Mouse (Mus musculus): ENCODE measurements around the gene Wdr81. TPM values are rescaled to one million over a fixed set of nuclear protein-coding genes. Genes with fewer than 3 reads are reported as not detected.
A peak's percentile ranks its signal among the peaks of the same experiment; 100 is the strongest.

The Wdr81 gene
- polyA plus RNA-seq, 1 experiment from 2014 or later = 6.2 TPM

DNA sequence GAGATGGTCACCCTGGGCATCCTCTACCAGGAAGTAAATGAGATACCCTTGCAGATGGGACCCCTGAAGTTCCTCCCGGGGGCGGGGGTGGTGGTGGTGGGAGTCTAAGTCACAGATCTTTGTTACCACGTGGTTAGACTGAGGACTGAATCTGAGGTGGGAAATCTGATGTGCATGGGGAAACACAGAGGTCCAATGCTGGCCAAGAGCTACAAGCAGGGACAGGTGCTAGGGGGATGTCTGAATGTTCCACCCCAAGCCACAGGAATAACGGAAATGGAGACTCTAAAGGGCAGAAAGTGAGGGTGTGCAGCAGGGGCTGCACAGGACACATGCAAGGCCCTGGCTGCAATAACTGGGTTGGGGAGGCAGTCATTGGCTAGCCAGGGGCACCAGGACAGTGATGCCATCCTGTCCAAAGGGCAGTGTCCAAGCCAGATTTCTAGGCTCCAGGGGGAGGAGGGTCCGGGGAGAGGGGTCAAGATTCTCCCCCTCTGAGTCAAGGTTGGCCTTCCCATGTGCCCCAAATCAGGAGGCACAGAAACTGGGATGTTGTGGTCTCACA is 33.6 kb downstream of the Wdr81 start:
- 66% methylated on average over 5 of the region's 5 CpGs for WGBS
- Histone ChIP-seq H3K9ac (ENCODE audit: low read length) (no peak overlapping the region), H3K27ac (ENCODE audit: low read depth, low read length) (no peak overlapping the region), H3K4me2 (ENCODE audit: low read depth) (peak overlapping the region; percentile 40; the same call in 1 of the 2 replicates), H3K9me3 (ENCODE audit: control insufficient read depth, low read length) (no peaks in the 10 kb centered on the region), H3K36me3 (ENCODE audit: control insufficient read depth, insufficient read depth, low read length) (no peaks in the 10 kb centered on the region), H3K4me3 (ENCODE audit: low read depth, low read length) (no peak overlapping the region), H3K27me3 (ENCODE audit: control insufficient read depth, insufficient read depth, low read length) (no peaks in the 10 kb centered on the region), H3K4me1 (ENCODE audit: control insufficient read depth, insufficient read depth, low read length) (peaks cover 10% of the 10 kb centered on the region)
- ATAC-seq (ENCODE audit: insufficient read depth, low FRiP score, low TSS enrichment) = no peak
- peak; percentile 20 for DNase-seq (ENCODE audit: low spot score)

DNA sequence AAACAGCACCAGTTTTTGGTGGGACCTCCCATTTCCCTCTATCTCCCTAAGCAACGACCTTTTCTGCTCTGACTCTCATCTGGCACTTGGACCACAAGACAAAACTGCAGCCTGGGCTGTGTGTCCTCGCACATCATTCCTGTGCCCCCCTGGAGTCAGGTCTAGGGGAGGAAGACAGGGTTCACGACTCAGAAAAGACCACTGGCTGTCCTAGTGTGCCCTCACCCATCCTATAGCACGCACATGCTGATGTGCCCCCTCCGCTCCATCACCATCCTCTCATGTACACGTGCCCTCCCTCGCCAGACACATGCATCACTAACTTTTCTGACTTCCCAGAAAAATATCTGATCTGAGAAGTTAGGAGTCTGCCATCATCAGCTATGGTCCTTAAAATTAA is 34.5 kb downstream of the Wdr81 start:
- no peak for DNase-seq (ENCODE audit: low spot score)
- Histone ChIP-seq H3K27me3 (ENCODE audit: control insufficient read depth, insufficient read depth, low read length) (no peaks in the 10 kb centered on the region), H3K4me1 (ENCODE audit: control insufficient read depth, insufficient read depth, low read length) (peaks cover 10% of the 10 kb centered on the region), H3K4me3 (ENCODE audit: low read depth, low read length) (no peak overlapping the region), H3K27ac (ENCODE audit: low read depth, low read length) (no peak overlapping the region), H3K9ac (ENCODE audit: low read length) (no peak overlapping the region), H3K4me2 (ENCODE audit: low read depth) (no peak overlapping the region), H3K9me3 (ENCODE audit: control insufficient read depth, low read length) (no peaks in the 10 kb centered on the region), H3K36me3 (ENCODE audit: control insufficient read depth, insufficient read depth, low read length) (peaks cover 2% of the 10 kb centered on the region)
- 91% methylated on average over 7 of the region's 7 CpGs for WGBS
- ATAC-seq (ENCODE audit: insufficient read depth, low FRiP score, low TSS enrichment) = no peak

DNA sequence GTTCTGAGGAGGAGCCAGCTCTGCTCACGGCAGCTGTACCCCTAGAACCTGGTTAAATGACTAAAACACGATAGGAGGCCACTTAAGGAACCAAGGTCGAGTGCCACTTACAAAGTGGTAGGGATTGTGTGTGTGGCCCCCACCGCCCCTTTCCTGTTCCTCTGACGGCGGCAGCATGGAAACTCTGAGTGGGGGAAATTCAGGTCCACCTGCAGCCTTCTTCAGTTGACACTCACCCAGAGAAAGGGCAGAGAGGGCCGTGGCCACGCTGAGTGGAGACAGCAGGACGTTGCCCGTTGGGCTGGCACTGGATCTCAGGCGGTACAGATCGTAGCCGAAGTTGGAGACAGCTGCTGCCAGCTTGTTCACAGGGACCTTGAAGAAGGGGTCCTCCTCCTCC is 38.5 kb downstream of the Wdr81 start:
- no peak for DNase-seq (ENCODE audit: low spot score)
- Histone ChIP-seq H3K4me2 (ENCODE audit: low read depth) (no peak overlapping the region), H3K4me3 (ENCODE audit: low read depth, low read length) (no peak overlapping the region), H3K27me3 (ENCODE audit: control insufficient read depth, insufficient read depth, low read length) (no peaks in the 10 kb centered on the region), H3K9me3 (ENCODE audit: control insufficient read depth, low read length) (no peaks in the 10 kb centered on the region), H3K4me1 (ENCODE audit: control insufficient read depth, insufficient read depth, low read length) (no peaks in the 10 kb centered on the region), H3K9ac (ENCODE audit: low read length) (no peak overlapping the region), H3K36me3 (ENCODE audit: control insufficient read depth, insufficient read depth, low read length) (peaks cover 2% of the 10 kb centered on the region), H3K27ac (ENCODE audit: low read depth, low read length) (no peak overlapping the region)
- 91% methylated on average over 13 of the region's 13 CpGs for WGBS
- ATAC-seq (ENCODE audit: insufficient read depth, low FRiP score, low TSS enrichment) = no peak

DNA sequence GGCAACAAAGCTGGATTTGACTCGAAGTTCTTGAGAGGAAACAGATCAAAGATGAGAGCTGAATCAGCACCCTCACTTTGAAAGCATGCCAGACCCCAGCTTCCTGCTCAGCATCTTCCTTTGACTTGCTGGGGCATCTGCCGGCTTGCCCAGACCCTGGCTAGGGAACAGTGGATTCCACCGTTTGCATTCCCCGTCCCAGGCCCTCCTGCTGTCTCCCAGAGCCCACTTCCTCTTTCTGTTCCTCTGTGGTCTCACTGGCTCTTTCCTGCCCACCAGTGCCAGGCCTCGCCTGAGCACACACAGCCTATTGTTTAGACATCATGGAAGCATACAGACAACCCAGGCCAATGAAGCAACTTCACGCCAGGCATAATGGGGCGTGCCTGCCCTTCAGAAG is 39.4 kb downstream of the Wdr81 start:
- H3K27me3 ChIP-seq (ENCODE audit: control insufficient read depth, insufficient read depth, low read length) = no peaks in the 10 kb centered on the region
- H3K36me3 ChIP-seq (ENCODE audit: control insufficient read depth, insufficient read depth, low read length) = peaks cover 2% of the 10 kb centered on the region
- H3K27ac ChIP-seq (ENCODE audit: low read depth, low read length) = no peak overlapping the region
- ATAC-seq (ENCODE audit: insufficient read depth, low FRiP score, low TSS enrichment) (no peak), DNase-seq (ENCODE audit: low spot score) (no peak)
- no peak overlapping the region for H3K4me2 ChIP-seq (ENCODE audit: low read depth)
- no peaks in the 10 kb centered on the region for H3K4me1 ChIP-seq (ENCODE audit: control insufficient read depth, insufficient read depth, low read length)
- H3K9me3 ChIP-seq (ENCODE audit: control insufficient read depth, low read length) = no peaks in the 10 kb centered on the region
- H3K4me3 ChIP-seq (ENCODE audit: low read depth, low read length) = no peak overlapping the region
- 61% methylated on average over 7 of the region's 7 CpGs for WGBS
- no peak overlapping the region for H3K9ac ChIP-seq (ENCODE audit: low read length)

DNA sequence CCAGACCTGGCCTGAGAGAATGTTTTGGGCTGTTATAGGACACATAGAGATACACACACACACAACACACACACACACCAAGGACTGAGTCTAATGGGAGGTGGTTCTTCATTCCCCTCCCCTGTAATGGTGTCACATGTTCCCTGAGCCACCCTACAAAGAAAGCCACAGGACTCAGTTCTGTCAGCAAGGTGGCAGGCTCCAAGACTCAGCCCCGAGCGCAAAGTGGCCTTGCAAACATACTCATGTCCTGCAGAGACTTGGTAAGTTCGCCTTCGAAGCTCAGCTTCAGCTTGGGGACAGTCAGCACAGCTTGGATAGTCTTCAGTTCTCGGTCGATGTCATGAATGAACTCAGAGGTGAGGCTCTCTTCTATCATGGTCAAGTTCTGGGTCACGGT is 43.9 kb downstream of the Wdr81 start:
- no peak overlapping the region for H3K4me3 ChIP-seq (ENCODE audit: low read depth, low read length)
- 94% methylated on average over 7 of the region's 7 CpGs for WGBS
- no peak for ATAC-seq (ENCODE audit: insufficient read depth, low FRiP score, low TSS enrichment)

DNA sequence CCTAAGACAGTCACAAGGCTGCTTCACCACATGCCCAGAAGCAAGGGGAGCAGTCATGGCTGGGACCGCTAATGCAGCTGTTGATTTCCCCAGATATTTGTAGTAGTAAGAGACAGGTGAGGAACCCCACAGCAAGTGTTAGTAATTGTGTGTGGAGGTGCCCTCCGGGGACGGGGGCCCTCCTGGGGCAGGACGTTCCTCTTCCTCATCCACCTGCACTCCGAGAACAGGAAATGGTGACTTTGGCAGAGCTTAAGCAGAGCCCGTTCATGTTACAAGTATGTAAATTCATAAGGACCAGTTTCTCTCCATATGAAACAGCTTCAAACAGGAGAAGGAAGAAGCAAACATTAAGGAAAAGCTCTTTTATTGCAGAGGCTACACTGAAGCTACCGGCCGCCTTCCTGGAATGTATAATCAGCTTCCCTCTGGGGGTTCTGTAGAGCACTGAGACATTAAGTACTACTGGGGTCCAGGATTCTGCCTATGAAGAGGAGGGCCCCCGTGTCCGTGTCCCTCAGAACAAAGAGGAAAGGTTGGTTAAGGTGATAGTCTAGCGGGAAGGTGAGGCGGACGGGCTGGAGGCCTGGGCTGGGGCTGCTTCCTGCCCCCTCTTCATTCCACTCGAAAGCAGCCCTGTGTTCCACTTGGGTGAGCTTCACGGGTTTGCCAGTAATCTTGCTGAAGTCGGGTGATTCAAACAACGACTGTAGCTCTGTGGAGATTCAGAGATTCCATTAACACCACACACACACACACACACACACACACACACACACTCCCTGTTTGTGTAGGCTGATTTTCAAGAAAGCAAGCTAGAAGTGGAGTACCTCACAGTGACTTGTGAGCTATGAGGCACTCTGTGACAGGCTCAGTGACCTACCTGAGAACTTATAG is 44.6 kb downstream of the Wdr81 start:
- H3K9me3 ChIP-seq (ENCODE audit: control insufficient read depth, low read length) = no peaks in the 10 kb centered on the region
- no peaks in the 10 kb centered on the region for H3K27me3 ChIP-seq (ENCODE audit: control insufficient read depth, insufficient read depth, low read length)
- ATAC-seq (ENCODE audit: insufficient read depth, low FRiP score, low TSS enrichment) = no peak
- no peak overlapping the region for H3K4me3 ChIP-seq (ENCODE audit: low read depth, low read length)
- no peaks in the 10 kb centered on the region for H3K36me3 ChIP-seq (ENCODE audit: control insufficient read depth, insufficient read depth, low read length)
- no peak overlapping the region for H3K9ac ChIP-seq (ENCODE audit: low read length)
- no peaks in the 10 kb centered on the region for H3K4me1 ChIP-seq (ENCODE audit: control insufficient read depth, insufficient read depth, low read length)
- 86% methylated on average over 17 of the region's 17 CpGs for WGBS
- no peak for DNase-seq (ENCODE audit: low spot score)
- no peak overlapping the region for H3K4me2 ChIP-seq (ENCODE audit: low read depth)
- H3K27ac ChIP-seq (ENCODE audit: low read depth, low read length) = no peak overlapping the region

More for the DNA sequence above, 43.9 kb downstream of the Wdr81 start:
- Histone ChIP-seq H3K4me2 (ENCODE audit: low read depth) (no peak overlapping the region), H3K27ac (ENCODE audit: low read depth, low read length) (no peak overlapping the region), H3K9me3 (ENCODE audit: control insufficient read depth, low read length) (no peaks in the 10 kb centered on the region), H3K36me3 (ENCODE audit: control insufficient read depth, insufficient read depth, low read length) (peaks cover 2% of the 10 kb centered on the region), H3K4me1 (ENCODE audit: control insufficient read depth, insufficient read depth, low read length) (no peaks in the 10 kb centered on the region), H3K27me3 (ENCODE audit: control insufficient read depth, insufficient read depth, low read length) (no peaks in the 10 kb centered on the region), H3K9ac (ENCODE audit: low read length) (no peak overlapping the region)
- DNase-seq (ENCODE audit: low spot score) = no peak

DNA sequence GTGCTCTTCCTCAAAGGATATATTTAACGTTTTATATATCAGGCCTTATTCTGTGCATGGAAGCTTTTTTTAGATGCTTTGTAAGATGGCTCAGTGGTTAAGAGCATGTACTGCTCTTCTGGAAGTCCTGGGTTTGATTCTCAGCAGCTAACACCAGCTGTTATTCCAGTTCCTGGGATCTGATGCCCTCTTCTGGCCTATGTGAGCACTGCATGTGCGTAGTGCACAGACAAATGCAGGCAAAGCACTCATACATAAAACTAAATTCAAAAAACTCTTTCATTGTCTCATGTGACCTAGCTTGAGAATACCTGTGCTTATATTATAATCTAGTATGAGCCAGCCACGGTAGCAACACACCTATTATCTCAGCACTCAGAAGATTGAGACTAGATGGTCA is 47.7 kb downstream of the Wdr81 start:
- ATAC-seq (ENCODE audit: insufficient read depth, low FRiP score, low TSS enrichment) = no peak

DNA sequence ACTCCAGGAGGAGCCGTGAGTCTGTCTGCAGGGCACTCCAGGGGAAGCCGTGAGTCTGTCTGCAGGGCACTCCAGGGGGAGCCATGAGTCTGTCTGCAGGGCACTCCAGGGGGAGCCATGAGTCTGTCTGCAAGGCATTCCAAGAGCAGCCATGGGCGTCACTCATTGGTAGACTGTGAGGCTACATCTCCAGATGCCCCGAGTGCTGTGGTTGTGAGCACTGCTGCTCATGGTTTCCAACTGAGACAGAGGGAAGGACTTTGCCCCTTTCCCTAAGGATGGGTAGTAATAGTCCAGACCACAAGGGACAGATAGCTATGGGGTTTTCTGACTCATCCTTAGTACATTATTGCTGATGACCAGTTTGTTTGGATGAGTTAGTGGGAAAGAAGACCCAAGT is 48.4 kb downstream of the Wdr81 start:
- ATAC-seq (ENCODE audit: insufficient read depth, low FRiP score, low TSS enrichment) (no peak), DNase-seq (ENCODE audit: low spot score) (no peak)
- 69% methylated on average over 4 of the region's 4 CpGs for WGBS
- Histone ChIP-seq H3K27me3 (ENCODE audit: control insufficient read depth, insufficient read depth, low read length) (no peaks in the 10 kb centered on the region), H3K9me3 (ENCODE audit: control insufficient read depth, low read length) (no peaks in the 10 kb centered on the region), H3K4me3 (ENCODE audit: low read depth, low read length) (no peak overlapping the region), H3K4me2 (ENCODE audit: low read depth) (no peak overlapping the region), H3K27ac (ENCODE audit: low read depth, low read length) (no peak overlapping the region), H3K4me1 (ENCODE audit: control insufficient read depth, insufficient read depth, low read length) (no peaks in the 10 kb centered on the region), H3K36me3 (ENCODE audit: control insufficient read depth, insufficient read depth, low read length) (no peaks in the 10 kb centered on the region), H3K9ac (ENCODE audit: low read length) (no peak overlapping the region)

More for the DNA sequence above, 47.7 kb downstream of the Wdr81 start:
- peak; percentile 38 for DNase-seq (ENCODE audit: low spot score)
- Histone ChIP-seq H3K27me3 (ENCODE audit: control insufficient read depth, insufficient read depth, low read length) (no peaks in the 10 kb centered on the region), H3K36me3 (ENCODE audit: control insufficient read depth, insufficient read depth, low read length) (no peaks in the 10 kb centered on the region), H3K9me3 (ENCODE audit: control insufficient read depth, low read length) (no peaks in the 10 kb centered on the region), H3K9ac (ENCODE audit: low read length) (no peak overlapping the region), H3K4me2 (ENCODE audit: low read depth) (no peak overlapping the region), H3K4me3 (ENCODE audit: low read depth, low read length) (no peak overlapping the region), H3K4me1 (ENCODE audit: control insufficient read depth, insufficient read depth, low read length) (no peaks in the 10 kb centered on the region), H3K27ac (ENCODE audit: low read depth, low read length) (no peak overlapping the region)
- WGBS = 43% methylated on average over 3 of the region's 3 CpGs

DNA sequence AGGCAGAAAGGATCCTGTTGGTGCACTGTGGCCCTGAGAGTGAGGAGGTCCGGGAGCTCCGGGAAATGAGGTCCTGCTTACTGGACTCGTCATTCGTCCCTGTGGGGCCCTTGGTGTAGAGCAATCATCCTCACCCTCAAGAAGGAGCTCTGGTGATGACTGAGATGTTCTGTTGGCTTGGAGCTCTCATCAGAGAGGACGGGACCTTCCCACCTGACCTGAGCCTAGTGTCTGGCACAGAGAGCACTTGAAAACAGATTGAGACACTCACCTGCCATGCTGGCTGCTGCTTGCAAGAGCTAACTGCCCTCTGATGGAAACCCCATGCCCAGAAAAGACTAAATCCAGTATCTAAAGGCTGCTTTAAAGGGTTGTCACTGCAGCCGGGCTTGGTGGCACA is 49.7 kb downstream of the Wdr81 start:
- no peak overlapping the region for H3K9ac ChIP-seq (ENCODE audit: low read length)
- no peak overlapping the region for H3K27ac ChIP-seq (ENCODE audit: low read depth, low read length)
- WGBS = 91% methylated on average over 6 of the region's 6 CpGs
- no peak for ATAC-seq (ENCODE audit: insufficient read depth, low FRiP score, low TSS enrichment)
- no peak overlapping the region for H3K4me3 ChIP-seq (ENCODE audit: low read depth, low read length)
- H3K4me2 ChIP-seq (ENCODE audit: low read depth) = no peak overlapping the region
- no peak for DNase-seq (ENCODE audit: low spot score)
- no peaks in the 10 kb centered on the region for H3K36me3 ChIP-seq (ENCODE audit: control insufficient read depth, insufficient read depth, low read length)
- no peaks in the 10 kb centered on the region for H3K4me1 ChIP-seq (ENCODE audit: control insufficient read depth, insufficient read depth, low read length)
- no peaks in the 10 kb centered on the region for H3K9me3 ChIP-seq (ENCODE audit: control insufficient read depth, low read length)
- no peaks in the 10 kb centered on the region for H3K27me3 ChIP-seq (ENCODE audit: control insufficient read depth, insufficient read depth, low read length)

Data from neural tube, embryonic 11.5 days (tissue).